Mouse (Mus musculus): ENCODE measurements at regions not wholly inside any gene's neighbourhood (a gene's known extent, or its start where the extent isn't known, plus 50 kb on each side); places are given as distances from the start of the nearest gene placed in this dataset.

DNA sequence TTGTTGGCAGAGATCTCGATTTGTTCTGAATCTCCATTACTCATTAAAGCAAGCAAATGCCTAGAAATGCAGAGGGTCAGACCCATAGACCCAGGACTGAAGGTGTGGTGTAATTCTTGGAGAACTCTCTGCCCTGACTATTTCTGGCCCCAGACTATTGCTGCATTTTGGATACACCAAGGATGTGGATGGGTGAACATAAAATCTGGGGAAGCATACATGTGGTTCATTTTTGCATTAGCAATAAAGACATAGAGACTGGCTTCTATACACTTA, 303.0 kb downstream of the Meis1 start:
- DNase-seq (ENCODE audit: low spot score) = no peak

DNA sequence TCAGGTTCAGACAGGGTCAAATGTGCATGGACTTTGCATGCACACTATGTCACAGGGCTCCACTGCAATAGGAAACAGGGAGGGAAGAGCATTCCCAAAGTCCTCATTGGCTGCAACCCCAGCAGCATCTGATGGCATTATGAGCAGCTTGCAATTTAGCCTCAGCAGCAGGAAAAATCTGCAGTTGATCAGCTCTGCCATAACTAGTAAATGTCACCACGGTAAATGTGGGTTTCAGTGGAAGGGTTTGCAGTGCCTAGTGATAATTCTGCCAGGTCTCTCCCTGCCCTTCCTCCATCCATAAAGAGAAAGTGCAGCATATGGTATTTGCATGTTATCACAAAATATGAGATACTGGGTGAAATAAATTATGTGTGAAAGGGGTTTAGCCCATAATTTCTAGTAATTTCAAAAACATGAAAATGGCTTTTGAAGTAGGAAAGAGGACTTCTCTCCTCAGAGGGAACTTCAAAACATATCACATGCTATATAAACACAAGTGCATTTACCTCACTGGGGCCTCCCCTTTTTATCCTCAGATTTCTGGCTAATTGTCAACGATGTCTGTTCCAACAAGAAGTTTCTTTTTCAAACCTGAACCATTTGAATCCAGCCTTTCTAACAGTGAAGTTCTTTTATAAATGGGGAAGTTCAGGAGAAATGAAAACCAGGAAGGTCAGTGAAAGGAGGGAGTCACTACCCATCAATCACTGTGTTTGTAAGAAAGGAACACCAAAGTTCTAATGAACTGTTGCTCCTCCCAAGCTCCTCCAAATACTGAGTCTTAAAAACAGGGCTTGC, 303.5 kb downstream of the Meis1 start:
- no peak for DNase-seq (ENCODE audit: low spot score)

DNA sequence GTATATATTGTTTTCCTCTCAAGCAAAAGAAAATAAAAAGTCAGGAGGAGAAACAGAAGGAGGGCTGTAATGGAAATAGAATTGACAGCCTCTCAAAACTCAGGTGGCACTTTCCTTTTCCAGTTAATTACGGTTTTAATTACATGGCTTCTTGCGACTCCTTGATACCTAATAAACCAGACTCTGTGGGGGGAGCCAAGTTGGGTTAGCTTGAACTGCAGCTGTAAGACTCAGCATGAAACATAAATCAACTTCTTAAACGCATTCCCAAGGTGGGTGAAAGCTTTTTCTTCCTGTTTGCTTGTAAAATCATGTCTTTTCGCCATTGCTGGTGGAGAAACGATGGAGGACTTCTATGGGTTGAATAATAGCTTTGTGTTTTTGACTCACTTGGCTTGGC, 304.4 kb downstream of the Meis1 start:
- no peak for DNase-seq (ENCODE audit: low spot score)

DNA sequence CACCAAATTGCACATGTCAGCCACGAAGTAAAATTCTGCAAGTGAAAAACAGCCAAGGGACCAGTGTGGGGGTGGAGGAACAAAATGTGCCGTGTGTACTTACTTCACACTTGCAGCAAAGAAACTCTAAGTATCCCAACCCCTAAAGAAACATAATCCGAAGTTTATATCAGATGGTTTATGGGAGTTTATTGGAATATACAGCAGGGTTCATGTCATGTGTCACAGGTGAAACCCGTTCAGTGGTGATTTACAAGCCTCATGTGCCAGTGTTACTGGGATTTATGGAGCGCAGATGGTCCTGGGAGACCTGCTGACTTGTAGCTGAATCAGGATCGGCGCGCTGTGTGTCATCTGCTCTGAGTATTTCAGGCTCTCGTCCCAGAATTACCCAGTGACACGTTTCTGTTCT, 306.1 kb downstream of the Meis1 start:
- DNase-seq (ENCODE audit: low spot score) = peak; percentile 33

DNA sequence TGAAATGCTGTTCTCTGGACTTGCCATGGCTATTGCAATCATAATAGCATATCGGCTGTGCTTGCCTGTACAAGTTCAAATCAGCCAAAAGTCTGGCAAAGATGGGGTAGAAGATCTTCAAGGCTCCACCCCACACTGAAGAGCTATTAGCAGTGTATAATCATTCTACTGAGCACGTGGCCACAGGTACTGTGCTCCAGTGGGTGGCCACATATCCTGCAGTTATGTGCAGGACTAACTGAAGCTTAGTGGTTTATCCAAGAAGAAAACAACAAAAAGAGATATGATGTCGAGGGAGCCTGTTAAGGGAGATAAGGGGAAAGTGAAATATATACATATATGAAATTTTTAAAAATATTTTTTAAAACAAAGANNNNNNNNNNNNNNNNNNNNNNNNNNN, 309.2 kb downstream of the Meis1 start:
- DNase-seq (ENCODE audit: low spot score) = no peak

DNA sequence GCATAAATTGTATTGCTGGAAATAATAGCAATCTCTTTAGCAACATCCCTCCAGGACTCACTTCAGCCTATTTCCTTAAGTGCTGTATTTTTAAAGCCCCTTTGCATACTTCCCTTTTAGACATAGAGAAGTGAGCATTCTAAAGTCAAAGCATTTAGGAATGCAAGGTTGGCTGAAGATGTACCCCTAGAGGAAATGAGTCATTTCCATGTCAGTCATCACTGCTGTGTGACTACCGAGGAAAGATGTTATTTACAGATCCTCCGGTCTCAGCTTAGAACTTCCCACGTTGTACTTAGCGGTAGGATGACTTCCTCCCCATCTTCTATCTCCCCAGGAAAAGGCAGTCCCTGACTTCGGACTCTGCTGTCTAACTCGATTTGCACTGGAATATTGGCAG, 337.2 kb downstream of the Meis1 start:
- DNase-seq (ENCODE audit: low spot score) = no peak

DNA sequence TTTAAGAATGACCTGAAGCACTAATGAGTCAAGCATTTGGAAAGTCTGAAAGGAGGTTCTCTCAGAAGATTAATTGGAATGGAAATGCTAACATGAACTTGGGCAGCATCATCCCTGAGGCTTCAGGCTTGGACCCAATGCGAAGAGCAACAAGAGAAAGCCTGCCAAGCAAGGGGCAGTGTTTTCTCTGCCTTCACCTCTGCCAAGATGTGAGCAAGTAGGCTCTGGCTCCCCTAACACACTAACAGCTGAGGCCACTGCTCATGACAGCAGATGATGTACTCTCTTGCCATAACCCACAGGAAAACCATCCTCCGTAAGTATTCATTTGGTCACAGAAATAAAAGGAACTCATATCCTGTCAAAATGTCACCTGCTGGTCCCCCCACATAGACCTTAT, 341.9 kb downstream of the Meis1 start:
- DNase-seq (ENCODE audit: low spot score) = no peak

DNA sequence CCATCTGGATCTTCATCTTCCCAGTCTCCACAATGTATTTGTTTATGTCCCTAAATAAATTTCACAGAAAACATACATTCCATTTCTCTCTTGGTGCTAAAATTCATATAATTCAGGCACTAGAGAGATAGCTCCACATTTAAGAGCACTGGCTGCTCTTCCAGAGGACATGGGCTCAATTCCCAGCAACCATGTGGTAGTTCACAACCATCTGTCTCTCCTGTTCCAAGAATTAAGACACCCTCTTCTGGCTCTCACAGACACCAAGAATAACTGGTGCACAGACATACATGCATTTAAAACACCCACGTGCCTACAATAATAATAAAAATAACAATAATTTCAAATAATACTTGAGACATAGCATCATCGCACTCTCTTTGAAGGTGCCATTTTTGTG, 347.8 kb downstream of the Meis1 start:
- DNase-seq (ENCODE audit: low spot score) = peak; percentile 18

DNA sequence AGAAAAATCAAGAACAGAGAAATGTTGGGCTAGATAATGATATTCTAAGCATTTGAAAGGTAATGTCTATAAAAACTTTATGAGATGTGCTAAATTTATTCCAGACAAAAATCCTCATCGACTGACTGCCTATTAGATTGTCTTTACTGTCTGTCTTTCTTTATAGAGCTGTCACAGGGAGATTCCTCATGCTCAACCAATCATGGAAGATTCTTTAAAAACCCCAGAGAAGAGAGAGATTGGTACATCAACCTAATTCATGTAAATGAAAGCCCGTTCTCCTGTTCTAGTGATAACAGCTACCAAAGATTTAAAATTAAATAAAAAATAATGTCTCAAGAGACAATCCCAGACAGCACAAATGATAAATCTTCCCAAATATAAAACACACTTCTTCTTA, 349.5 kb downstream of the Meis1 start:
- no peak for DNase-seq (ENCODE audit: low spot score)

DNA sequence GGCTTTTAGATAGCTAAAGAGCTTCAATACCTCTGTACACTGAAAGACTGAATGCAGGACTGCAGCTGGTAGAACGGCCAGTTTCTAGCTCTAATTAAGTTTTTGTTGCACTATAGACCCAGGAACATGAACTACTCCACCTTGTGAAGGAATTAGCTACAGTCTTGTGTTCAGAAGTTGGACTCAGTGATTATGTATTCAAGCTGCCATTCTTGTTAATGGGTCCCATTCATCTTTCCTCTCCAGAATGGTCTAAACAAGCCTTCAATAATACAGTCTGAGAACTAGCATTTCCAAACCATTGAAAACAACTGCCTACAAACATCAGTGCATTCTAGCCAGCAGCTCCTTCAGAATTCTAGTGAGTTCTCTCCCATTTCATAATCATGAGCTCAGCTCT, 362.4 kb downstream of the Meis1 start:
- no peak for DNase-seq (ENCODE audit: low spot score)

DNA sequence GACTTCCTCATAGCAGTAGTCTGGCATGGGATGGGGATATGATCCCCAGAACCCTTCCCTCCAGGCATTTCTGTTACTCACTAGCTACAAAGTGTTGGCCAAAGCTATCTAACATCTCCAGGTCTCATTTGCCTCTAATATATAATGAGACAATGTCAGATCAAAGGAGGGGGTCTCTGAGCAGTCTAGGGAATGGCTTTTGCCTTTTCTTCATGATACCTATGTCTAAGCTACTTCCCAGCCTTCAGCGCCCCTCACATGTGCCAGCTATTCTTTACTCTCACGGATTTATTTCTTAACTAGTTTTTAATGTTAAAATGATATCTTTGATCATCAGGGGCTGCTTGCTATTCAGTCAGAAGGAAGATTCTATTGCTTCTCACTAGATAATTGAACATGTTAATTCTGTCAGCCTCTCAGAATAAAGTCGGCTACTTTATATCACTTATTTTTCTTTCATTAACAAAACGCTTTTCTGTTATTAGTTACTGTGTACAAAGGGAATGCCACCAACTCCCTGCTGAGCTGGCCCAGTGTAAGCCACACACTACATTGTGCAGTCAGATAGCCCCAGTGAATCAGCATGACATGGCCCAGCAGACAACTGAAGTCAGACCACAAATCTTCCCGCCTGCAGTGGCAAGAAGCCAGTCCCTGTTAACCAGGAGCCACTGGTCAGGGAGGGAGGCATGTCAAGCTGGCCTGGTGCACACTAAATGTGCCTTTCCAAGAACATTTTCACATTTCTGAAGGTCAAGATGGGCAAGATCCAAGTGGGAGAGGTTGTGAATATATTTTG, 386.6 kb downstream of the Meis1 start:
- no peak for DNase-seq (ENCODE audit: low spot score)

DNA sequence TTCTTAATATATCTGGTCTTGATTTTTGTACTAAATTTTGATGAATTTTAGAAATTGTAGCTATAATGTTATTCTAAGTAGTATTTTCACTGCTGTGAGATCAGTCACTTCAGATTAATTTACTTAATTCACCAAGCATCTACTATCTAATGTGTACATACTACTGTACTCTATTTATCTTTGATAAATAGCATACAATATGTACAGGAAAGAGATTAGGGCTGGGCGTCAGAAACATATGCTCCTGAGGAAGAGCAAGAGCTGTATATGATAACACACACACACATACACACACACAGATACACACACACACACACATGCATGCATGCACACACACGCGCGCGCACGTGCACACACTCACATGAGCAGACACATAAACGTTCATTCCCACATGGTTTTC, 387.2 kb downstream of the Meis1 start:
- no peak for DNase-seq (ENCODE audit: low spot score)

DNA sequence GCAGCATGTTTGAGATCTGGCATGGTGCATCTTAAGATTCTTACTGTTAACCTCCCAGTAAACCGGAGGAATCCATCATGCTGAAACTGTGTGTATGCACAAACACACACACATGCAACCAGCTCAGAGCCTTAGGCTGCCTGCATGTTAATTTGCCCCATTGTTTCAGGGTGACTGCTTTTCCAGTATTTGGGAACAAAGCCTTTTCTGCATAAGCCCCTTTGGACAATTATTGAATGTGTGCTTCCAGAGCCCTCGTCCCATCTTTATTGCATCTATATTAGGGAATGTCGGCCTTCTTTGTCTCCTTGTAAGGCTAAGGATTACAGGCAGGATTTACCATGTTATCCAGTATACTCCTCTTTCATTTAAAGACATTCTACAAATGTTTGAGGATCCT, 397.0 kb downstream of the Meis1 start:
- no peak for DNase-seq (ENCODE audit: low spot score)

DNA sequence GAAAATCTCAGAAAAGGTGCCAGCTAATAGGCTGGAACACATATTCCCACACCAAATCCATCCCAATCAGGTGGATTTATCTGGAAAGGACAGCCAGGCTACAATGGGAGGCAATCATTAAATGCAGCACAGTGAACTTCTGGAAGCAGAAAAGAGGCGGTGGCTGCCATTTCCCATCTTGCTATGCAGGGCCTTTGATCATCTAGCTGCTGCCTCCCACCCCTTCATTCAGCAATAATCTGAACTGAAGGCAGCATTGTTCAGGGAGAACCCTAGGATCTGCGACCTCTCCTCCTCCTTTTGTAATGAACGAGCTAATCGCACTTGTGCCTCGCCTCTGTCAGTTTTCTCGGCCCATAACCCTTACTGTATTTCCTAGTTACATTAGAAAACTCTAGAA, 413.9 kb downstream of the Meis1 start:
- no peak for DNase-seq (ENCODE audit: low spot score)

DNA sequence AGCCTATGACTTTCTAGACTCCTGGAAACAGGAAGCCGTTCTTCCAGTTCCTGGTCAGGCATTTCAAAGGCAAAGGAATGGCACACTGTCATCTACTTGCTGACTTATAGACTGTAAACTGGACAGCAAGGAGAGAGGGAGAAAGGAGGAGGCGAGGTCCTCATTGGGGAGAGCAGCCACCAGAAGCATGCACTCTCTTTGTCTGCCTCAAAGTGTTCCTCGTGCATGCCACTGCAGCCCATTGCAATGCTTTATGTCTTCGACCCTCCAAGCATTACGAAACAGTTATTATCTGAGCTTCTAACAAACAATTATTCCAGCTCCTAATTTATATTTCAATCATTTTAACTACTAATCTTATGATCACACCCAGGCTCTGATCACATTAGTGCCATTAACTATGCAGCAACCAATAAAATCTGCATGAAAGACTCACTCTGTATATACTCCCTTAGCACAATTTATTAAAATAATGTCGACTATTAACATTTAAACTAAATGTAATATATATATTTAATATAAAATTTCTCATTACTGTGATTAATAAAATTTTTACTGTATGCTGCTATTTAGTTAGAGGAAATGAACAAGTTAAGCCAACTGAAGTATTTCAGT, 417.1 kb downstream of the Meis1 start:
- no peak for DNase-seq (ENCODE audit: low spot score)

DNA sequence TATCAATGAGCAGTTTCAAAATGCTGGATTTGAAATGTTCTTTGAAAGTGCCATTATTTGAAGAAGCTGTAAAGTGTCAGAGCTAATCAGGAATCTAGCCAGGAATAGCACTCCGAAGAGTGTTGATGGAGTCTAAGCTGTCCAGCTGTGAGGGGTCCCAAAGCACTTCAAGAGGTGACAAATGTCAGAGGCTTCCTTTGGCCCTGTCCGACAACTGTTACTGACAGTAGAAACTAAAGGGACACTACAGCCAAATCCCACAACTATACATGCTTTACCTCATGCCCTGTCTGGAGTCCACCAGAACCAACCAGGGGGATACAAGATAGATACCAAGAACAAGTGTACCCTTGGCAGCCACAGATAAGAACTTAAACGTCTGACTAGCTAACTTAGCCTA, 420.4 kb downstream of the Meis1 start:
- no peak for DNase-seq (ENCODE audit: low spot score)

DNA sequence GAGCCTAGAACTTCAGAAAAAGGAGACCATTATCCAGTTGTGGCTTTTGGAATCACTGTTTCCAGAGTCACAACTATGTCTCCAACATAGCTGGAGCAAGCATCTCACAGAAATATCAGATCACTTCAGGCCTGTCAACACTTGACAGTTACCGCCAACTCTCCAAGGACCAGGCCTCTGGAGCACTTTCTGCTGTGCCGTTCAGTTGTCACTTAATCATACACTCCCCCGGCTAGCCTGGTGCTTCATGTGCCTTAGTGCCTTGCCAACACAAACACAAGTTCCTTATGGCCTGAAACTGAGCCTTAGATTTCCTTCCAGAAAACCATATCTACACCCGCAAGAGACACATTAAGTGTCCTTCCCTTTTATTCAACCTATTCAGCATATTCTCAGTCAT, 421.8 kb downstream of the Meis1 start:
- DNase-seq (ENCODE audit: low spot score) = no peak

DNA sequence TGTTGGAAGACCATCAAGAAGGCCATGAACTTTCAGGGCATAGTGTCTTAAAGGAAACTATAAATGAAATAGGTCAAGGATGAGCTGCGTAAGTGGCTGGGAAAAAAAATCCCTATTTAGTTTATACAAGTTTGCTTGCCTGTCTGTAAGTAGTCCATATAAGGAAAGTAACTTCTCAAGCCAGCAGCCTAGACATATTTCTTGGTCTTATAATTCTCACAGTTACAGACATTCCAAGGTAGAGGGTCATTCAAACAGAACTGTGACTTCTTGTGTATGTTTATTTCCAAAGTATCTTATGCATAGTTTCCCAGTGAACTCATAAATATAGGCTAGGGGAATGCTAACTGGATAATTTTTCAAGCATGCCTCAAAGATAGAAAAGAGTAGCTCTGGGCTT, 428.3 kb downstream of the Meis1 start:
- DNase-seq (ENCODE audit: low spot score) = no peak

DNA sequence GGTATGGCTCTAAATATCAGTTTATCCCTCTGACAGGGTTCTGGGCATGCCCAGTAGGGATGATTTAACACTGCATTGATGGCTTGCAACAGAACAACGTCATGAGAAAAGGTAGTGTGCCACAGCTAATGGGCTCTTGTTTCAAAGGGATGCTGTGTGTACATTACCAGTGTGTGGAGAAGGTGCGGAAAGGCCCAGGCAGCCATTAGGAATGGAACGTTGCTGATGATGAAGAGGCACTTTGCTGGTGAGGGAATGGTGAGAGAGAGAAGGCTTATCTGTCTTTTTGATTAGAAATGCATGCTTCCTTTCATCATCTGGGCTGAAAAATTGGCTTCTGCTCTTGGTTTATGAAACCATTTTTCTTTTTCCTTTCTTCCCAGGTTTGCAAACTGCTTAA, 432.3 kb downstream of the Meis1 start:
- DNase-seq (ENCODE audit: low spot score) = no peak

DNA sequence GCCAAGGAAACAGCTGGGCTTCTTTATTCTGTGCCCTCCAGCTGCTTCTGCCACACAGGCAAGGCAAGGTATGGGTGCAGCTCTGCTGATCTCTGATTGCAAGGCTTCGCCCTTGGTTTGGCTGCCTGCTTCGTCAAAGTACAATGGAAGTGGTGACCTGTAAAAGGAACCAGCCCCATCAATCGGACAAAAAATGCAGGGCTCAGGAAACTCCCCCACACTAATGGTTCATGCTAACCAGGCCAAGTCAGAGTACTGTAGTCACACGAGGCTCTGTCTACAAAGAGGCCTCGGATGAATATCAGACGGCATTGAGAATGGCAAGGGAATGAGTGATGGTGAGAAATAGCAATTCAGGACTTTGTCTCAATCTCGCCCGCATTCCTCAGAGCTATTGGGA, 433.8 kb downstream of the Meis1 start:
- no peak for DNase-seq (ENCODE audit: low spot score)

DNA sequence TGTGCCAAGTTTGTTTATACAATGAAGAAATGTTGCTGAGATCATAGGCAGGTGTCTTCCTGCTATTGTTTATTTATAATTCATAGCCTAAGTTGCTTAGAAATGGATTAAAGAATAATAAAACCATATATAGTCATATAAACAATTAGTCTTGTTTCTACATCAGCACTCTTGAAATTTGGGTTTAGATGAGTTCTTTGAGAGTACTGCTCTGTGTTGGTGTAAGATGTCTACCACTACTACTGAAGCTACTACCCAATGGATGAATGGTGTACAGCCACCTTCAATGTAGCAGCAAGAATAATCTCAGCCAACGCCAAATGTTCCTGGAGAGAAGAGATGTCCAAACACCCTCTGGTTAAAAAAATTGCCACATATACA, 436.0 kb downstream of the Meis1 start:
- DNase-seq (ENCODE audit: low spot score) = no peak

DNA sequence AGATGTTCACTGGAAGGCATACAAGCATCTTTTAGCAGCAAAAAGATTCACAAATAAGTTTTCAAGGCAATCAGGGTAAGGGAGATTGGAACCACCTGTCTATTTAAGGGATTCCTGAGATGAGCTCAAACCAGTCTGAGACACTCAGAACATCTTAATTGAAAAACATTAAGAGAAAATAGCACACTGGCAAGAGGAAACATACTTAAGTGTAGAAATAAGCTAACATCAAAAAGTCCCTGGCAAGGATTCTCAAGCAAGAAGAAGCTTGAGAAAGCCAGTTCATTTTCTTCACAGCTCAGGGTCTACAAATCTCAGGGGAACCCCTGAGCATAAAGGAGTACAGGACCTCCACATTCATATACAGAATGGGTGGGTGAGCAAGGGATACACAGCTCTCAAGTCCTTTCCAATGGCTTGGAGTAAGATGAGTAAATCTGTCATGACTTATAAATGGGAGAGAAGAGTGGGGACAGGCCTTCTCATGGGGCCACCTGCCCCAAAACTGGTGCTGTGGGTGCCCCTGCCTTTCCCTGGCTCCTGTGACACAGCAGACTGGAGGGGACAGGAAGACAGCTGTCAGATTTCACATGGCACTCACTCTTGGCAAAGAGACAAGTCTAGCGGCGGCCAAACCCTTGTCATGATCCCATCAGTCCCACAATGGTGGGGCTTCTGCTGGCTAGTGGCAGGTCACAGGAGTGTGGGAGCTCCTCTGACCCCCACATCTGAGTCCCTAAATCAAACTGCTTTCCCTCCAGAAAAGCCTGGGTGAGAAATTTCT, 436.6 kb downstream of the Meis1 start:
- no peak for DNase-seq (ENCODE audit: low spot score)
